Mouse (Mus musculus) hindbrain, embryonic 14.5 days (tissue): ENCODE results near the gene Asb17. TPM values are rescaled to one million over a fixed set of nuclear protein-coding genes. Genes with fewer than 3 reads are reported as not detected.
"Not testable (repeated sequence)": the region's sequence is repeated elsewhere in the genome, so short reads cannot be mapped to it uniquely, and the experiment has no call there.

Experiments
- ATAC-seq: fragments of 200-750 bp; cut with Nextera tagmentation; 2 replicates; pipeline ENCODE4 v1.8.0; 2017; ENCODE audit warnings: moderate number of reproducible peaks, mild to moderate bottlenecking, moderate TSS enrichment, moderate library complexity; ENCODE audit not compliant: low FRiP score
- DNase-seq: peaks from one replicate; pipeline ENCODE4 v3.0.0-alpha.2; 2015; ENCODE audit warnings: low spot score
- H3K27ac ChIP-seq: fragments of 300-500 bp; sonication (generic); 2 replicates; pipeline ENCODE4 v1.5.1; 2014; ENCODE audit warnings: mild to moderate bottlenecking, moderate library complexity
- H3K27me3 ChIP-seq: fragments of 300-500 bp; sonication (generic); 2 replicates; pipeline ENCODE4 v1.6.1; 2014; ENCODE audit warnings: mild to moderate bottlenecking, low read length, mixed read lengths; ENCODE audit not compliant: control insufficient read depth, insufficient read depth
- H3K36me3 ChIP-seq: fragments of 300-500 bp; sonication (generic); replicated peaks from 2 replicates; pipeline ENCODE4 v1.6.1; 2014; ENCODE audit not compliant: control insufficient read depth, insufficient read depth
- H3K4me1 ChIP-seq: fragments of 300-500 bp; sonication (generic); replicated peaks from 2 replicates; pipeline ENCODE4 v1.6.1; 2014; ENCODE audit warnings: antibody characterized with exemption, low read length, mixed read lengths; ENCODE audit not compliant: control insufficient read depth, insufficient read depth
- H3K4me2 ChIP-seq: fragments of 300-500 bp; sonication (generic); replicated peaks from 2 replicates; pipeline ENCODE4 v1.6.1; 2014; ENCODE audit warnings: mild to moderate bottlenecking, moderate library complexity
- H3K4me3 ChIP-seq: fragments of 300-500 bp; sonication (generic); replicated peaks from 2 replicates; pipeline ENCODE4 v1.5.1; 2014; ENCODE audit warnings: mild to moderate bottlenecking, low read length
- H3K9ac ChIP-seq: fragments of 300-500 bp; sonication (generic); 2 replicates; pipeline ENCODE4 v1.6.1; 2014
- H3K9me3 ChIP-seq: fragments of 300-500 bp; sonication (generic); 2 replicates; pipeline ENCODE4 v1.6.1; 2016; ENCODE audit warnings: low read length; ENCODE audit not compliant: control insufficient read depth
- WGBS: fragments of 180-500 bp; shearing (Covaris S2); extraction: QIAGEN DNeasy Blood & Tissue Kit; methylation state at CpG from one replicate; pipeline ENCODE4 v1.1.7; 2014; 5-methylcytosine and 5-hydroxymethylcytosine counted together
- polyA plus RNA-seq: library from polyadenylated mRNA; unstranded; fragments of >200 nt; fragmentation: Nextera tagmentation; extraction: Ambion mirVana; gene quantifications from 2 replicates; pipeline ENCODE4 v1.2.1, GENCODE M21; 2014

Gene Asb17
- polyA plus RNA-seq, 1 experiment from 2014 or later, result not detected

DNA sequence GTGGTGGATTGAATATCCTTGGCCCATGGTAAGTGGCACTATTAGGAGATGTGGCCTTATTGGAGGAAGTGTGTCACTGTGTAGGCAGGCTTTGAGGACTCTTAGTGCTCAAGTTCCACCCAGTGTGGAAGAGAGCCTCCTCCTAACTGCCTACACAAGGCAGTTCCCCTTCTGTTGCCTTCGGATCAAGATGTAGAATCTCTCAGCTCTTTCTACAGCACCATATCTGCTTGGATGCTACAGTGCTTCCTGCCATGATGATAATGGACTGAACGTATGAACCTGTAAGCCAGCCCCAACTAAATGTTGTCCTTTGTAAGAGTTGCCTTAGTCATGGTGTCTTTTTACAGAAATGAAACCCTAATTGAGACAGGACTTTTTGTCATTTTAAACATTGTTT is 1.5 kb downstream of the Asb17 start:
- Histone ChIP-seq H3K36me3 (no peaks in the 10 kb centered on the region), H3K4me3 (no peak overlapping the region), H3K4me2 (no peak overlapping the region), H3K27me3 (no peaks in the 10 kb centered on the region), H3K4me1 (no peaks in the 10 kb centered on the region), H3K9me3 (no peaks in the 10 kb centered on the region), H3K9ac (no peak overlapping the region), H3K27ac (no peak overlapping the region)
- DNase-seq, result no peak
- WGBS, result 88% methylated on average over 2 of the region's 2 CpGs
- no peak for ATAC-seq

DNA sequence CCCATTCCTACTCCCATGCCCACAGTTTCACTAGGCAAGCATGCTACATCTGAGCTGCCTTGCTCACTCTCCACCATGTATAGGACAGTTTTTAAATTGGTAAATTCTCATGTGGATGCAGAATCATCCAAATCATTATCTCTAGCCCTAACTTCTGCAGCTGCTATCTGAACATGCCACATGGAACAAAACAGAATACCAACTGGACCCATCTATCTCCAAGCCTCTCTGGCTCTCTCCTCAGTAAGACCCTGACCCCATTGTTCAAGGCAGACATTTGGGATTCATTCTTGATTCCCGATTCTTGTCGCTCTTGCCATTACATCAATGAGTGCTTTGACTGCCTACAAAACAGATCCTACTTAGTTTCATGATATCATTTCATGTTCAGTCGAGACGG is 2.1 kb downstream of the Asb17 start:
- no peak overlapping the region for H3K4me2 ChIP-seq
- H3K27me3 ChIP-seq, result no peaks in the 10 kb centered on the region
- no peak overlapping the region for H3K4me3 ChIP-seq
- H3K9ac ChIP-seq, result no peak overlapping the region
- no peaks in the 10 kb centered on the region for H3K4me1 ChIP-seq
- DNase-seq, result no peak
- no peak overlapping the region for H3K27ac ChIP-seq
- no peaks in the 10 kb centered on the region for H3K36me3 ChIP-seq
- no peak for ATAC-seq
- H3K9me3 ChIP-seq, result no peaks in the 10 kb centered on the region
- WGBS, result 93% methylated on average over 4 of the region's 4 CpGs

GRCm38 (mm10) chr3:153847207-153847733 is 3.3 kb downstream of the Asb17 start:
- WGBS, result 80% methylated on average over 7 of the region's 7 CpGs
- Histone ChIP-seq H3K27ac (no peak overlapping the region), H3K27me3 (no peaks in the 10 kb centered on the region), H3K9me3 (no peaks in the 10 kb centered on the region), H3K36me3 (no peaks in the 10 kb centered on the region), H3K4me2 (no peak overlapping the region), H3K4me3 (no peak overlapping the region), H3K9ac (no peak overlapping the region), H3K4me1 (no peaks in the 10 kb centered on the region)
- ATAC-seq (no peak), DNase-seq (no peak)

- H3K27ac ChIP-seq, result no peak overlapping the region
- H3K27me3 ChIP-seq, result no peaks in the 10 kb centered on the region
- H3K9me3 ChIP-seq, result no peaks in the 10 kb centered on the region
- ATAC-seq (no peak), DNase-seq (no peak)
- WGBS, result 7% methylated on average over 5 of the region's 5 CpGs
- H3K4me1 ChIP-seq, result no peaks in the 10 kb centered on the region
- no peak overlapping the region for H3K9ac ChIP-seq
- no peak overlapping the region for H3K4me3 ChIP-seq
- no peaks in the 10 kb centered on the region for H3K36me3 ChIP-seq
- H3K4me2 ChIP-seq, result no peak overlapping the region
Measured at GRCm38 (mm10) chr3:153849368-153850015, 5.5 kb downstream of the Asb17 start.

- Histone ChIP-seq H3K4me1 (no peaks in the 10 kb centered on the region), H3K4me2 (no peak overlapping the region), H3K27ac (no peak overlapping the region), H3K9me3 (no peaks in the 10 kb centered on the region), H3K9ac (no peak overlapping the region), H3K36me3 (no peaks in the 10 kb centered on the region), H3K4me3 (no peak overlapping the region), H3K27me3 (no peaks in the 10 kb centered on the region)
- no peak for ATAC-seq
- WGBS, result 77% methylated on average over 7 of the region's 7 CpGs
- no peak for DNase-seq
Measured at GRCm38 (mm10) chr3:153850759-153851158, 6.8 kb downstream of the Asb17 start.

- 84% methylated on average over 8 of the region's 8 CpGs for WGBS
- no peak for DNase-seq
- Histone ChIP-seq H3K4me3 (no peak overlapping the region), H3K4me1 (no peaks in the 10 kb centered on the region), H3K9ac (no peak overlapping the region), H3K9me3 (no peaks in the 10 kb centered on the region), H3K27me3 (no peaks in the 10 kb centered on the region), H3K36me3 (no peaks in the 10 kb centered on the region), H3K4me2 (no peak overlapping the region), H3K27ac (no peak overlapping the region)
- ATAC-seq, result no peak
Measured at GRCm38 (mm10) chr3:153852266-153852665, 8.3 kb downstream of the Asb17 start.

GRCm38 (mm10) chr3:153858350-153859001 is 14.5 kb downstream of the Asb17 start:
- no peak for ATAC-seq
- no peak overlapping the region for H3K9ac ChIP-seq
- H3K4me2 ChIP-seq, result no peak overlapping the region
- no peaks in the 10 kb centered on the region for H3K36me3 ChIP-seq
- H3K4me1 ChIP-seq, result no peaks in the 10 kb centered on the region
- H3K27me3 ChIP-seq, result no peaks in the 10 kb centered on the region
- H3K9me3 ChIP-seq, result no peaks in the 10 kb centered on the region
- no peak overlapping the region for H3K4me3 ChIP-seq
- DNase-seq, result no peak
- WGBS, result 80% methylated on average over 10 of the region's 10 CpGs
- H3K27ac ChIP-seq, result no peak overlapping the region

- H3K27me3 ChIP-seq, H3K4me1 ChIP-seq, ATAC-seq, H3K4me3 ChIP-seq, DNase-seq, H3K9me3 ChIP-seq, H3K4me2 ChIP-seq, H3K36me3 ChIP-seq, H3K9ac ChIP-seq, H3K27ac ChIP-seq: not testable (repeated sequence)
- 92% methylated on average over 7 of the region's 8 CpGs for WGBS
Measured at GRCm38 (mm10) chr3:153860392-153860791, 16.4 kb downstream of the Asb17 start.

GRCm38 (mm10) chr3:153863816-153864215 is 19.8 kb downstream of the Asb17 start:
- Histone ChIP-seq H3K4me1 (no peaks in the 10 kb centered on the region), H3K36me3 (no peaks in the 10 kb centered on the region), H3K9ac (no peak overlapping the region), H3K4me3 (no peak overlapping the region), H3K27ac (no peak overlapping the region), H3K4me2 (no peak overlapping the region), H3K27me3 (no peaks in the 10 kb centered on the region), H3K9me3 (no peaks in the 10 kb centered on the region)
- DNase-seq, result no peak
- WGBS, result 87% methylated on average over 2 of the region's 2 CpGs
- no peak for ATAC-seq
